Mouse (Mus musculus): ENCODE results near the gene Inha. TPM values are rescaled to one million over a fixed set of nuclear protein-coding genes. Genes with fewer than 3 reads are reported as not detected.

The Inha gene
- total RNA-seq, 1 experiment from 2014 or later, result not detected

DNA sequence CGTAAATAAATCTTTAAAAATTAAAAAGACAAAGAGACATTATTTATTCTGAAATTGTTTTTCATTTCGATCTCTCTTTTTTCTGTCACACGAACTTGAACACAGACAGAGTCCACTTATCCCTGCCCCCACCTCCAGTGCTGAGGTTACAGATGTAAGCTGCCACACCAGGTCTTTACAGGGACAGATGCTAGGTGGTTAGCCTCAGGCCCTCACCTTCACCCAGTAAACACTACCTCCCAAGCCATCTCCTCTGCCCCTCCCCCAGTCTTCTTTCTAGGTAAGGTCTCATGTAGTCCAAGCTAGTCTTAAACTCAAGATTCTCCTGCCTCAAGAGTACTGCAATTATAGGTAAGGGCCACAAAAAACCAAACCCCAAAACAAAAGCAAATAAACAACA, 5.7 kb downstream of the Inha start:
- no peak for ATAC-seq (replicated peaks; ENCODE audit: insufficient number of reproducible peaks, low FRiP score, low TSS enrichment, poor library complexity, severe bottlenecking)

DNA sequence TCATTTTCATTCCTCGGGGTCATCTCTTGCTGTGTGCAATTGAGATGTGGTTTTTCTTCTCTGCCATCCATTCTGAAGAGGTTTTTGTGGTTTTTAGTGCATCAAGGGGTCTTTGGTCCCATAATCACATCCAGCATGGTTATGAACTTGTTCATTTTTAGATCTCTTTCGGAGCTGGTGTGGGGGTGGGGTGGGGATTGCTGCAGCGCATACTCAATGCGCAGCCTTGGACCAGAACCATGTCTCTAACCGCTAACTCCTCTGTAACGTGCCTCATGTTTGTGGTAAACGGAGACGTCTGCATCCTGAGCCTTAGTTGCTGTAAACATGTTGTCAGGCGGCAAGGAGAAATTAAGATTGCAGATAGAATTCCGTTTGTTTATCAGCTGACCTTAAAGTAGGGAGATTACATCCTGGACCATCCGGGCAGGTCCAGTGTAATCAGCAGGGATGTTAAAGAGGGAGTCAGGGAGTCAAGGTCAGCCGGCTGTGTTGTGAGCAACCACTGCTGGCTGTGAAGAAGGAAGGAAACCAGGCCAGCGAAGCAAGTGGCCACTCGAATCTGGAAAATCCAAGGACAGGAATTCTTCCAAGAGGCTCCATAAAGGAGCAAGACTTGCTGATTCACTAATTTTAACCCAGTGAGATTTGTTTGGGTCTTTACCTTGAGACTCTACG, 10.0 kb downstream of the Inha start:
- no peak for ATAC-seq (replicated peaks; ENCODE audit: insufficient number of reproducible peaks, low FRiP score, low TSS enrichment, poor library complexity, severe bottlenecking)

DNA sequence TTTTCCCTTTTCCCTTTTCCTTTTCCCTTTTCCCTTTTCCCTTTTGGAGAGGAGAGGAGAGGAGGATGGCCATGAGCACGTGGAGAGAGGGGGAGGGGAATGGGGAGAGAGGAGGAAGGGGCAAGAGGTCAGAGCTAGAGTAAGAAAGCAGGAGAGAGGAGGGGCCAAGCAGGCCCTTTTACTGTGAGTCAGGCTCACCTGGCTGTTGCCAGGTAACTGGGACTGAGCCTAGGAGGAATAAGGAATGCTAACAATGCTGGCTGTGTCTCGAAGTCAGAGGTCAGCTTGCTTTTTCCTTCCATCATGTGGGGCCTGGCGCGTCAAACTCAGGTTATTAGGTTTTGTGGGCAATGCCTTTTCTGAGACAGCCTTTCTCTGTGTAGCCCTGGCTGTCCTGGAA, 11.1 kb downstream of the Inha start:
- ATAC-seq (replicated peaks; ENCODE audit: insufficient number of reproducible peaks, low FRiP score, low TSS enrichment, poor library complexity, severe bottlenecking), result no peak

DNA sequence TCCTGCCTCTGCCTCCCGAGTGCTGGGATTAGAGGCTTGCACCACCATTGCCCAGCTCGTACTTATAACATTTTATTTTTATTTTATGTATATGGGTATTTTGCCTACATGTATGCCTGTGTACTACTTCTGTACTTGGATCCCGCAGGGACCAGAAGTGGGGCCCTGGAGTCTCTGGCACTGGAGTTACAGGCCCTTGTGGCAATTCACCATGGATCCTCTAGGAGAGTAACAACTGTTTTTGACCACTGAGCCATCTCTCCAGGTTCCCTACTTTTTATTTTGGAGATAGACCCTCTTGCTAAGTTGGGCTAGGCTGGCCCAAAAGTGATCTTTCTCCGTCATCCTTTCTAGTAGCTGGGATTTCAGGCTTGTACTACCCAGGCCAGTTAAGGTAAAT, 11.6 kb downstream of the Inha start:
- no peak for ATAC-seq (replicated peaks; ENCODE audit: insufficient number of reproducible peaks, low FRiP score, low TSS enrichment, poor library complexity, severe bottlenecking)

DNA sequence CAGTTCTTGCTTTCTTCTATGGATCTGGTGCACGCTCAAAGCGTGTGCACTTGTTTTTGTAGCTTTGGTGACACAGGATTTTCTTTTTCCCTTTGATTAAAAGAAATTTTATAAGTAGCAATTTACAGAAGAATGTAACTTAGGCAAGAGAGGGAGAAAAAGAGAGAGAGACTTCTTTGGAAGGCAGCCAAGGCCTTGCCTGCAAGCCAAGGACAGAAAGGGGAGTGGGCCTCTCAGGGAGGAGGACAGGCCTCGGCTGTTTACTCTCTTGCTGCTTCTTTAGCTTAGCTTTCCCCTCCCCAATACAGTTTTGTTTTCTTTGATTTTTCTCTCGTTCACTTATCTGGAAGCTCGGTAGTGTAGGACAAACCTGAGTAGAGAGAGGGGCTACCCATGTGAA, 12.7 kb downstream of the Inha start:
- no peak for ATAC-seq (replicated peaks; ENCODE audit: insufficient number of reproducible peaks, low FRiP score, low TSS enrichment, poor library complexity, severe bottlenecking)

DNA sequence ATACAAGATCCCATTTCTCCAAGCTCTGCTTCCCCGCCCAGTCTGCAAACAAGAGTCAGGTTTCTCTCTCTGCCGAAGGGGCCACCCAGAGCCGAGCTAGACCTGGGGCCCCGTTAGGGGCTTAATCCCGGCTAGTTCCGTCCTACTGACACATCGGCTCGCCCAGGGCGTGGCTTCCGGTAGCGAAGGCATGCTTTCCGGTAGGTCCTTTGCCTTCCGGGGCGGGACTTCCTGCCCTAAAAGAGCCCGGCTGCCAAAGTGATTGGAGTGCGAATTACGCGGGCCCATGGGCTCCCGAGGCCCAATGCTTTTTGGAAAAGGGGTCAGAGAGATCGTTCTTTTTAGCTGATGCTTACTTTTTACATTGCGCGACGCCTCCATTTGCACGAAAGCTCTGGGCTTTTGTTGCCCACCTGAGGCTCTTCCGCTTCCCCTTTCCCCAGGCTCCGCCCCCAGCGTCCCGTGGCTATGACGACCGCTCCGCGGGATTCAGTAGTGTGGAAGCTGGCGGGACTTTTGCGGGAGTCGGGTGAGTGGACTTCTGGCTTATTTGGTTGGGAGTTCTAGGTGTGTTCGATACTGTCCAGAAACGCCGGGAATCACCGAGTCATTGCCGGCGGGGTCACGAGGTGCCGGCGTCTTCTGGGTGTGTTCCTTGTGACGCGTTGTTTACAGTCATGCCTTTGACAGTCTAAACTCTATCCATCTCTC, 14.6 kb downstream of the Inha start, which contains the start of gene Stk11ip:
Gene Stk11ip, plus strand, starts transcription at position 209 of the 711 bp plus-strand sequence.
- peak; percentile 89 for ATAC-seq (replicated peaks; ENCODE audit: insufficient number of reproducible peaks, low FRiP score, low TSS enrichment, poor library complexity, severe bottlenecking)

DNA sequence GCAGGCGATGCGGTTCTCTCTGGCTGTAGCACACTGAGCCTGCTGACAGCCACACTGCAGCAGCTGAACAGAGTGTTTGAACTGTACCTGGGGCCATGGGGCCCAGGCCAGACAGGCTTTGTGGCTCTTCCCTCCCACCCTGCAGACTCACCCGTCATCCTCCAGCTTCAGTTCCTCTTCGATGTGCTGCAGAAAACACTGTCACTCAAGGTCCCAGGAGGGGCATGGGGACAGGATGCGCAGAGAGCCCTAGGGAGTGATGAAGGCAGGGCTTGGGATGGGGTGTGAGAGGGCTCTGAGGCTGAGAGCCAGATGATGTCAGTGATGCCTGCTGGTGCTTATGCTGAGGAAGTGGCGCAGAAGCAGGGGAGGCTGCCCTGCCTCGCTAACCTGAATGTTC, 17.8 kb downstream of the Inha start:
- peak; percentile 21; the same call in 1 of the 2 replicates for ATAC-seq (replicated peaks; ENCODE audit: insufficient number of reproducible peaks, low FRiP score, low TSS enrichment, poor library complexity, severe bottlenecking)

DNA sequence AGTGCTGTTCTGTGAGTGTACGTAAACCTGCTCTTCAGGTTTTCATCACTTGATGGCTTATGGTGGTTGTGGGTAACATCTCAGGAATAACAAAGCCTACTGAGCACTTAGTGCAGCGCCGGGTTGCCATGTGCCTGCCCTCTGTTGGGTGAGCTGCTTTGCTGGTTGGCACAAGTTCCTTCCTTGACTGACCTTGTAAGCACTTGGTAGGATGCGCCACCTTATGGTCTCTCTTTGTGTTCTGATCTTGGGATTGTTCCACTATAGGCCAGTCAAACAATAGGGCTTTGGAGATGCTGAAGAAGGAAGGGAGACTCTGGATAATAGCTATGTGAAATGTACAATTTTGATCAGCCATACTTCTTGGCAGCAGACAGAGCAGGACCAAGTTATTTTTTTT, 23.7 kb downstream of the Inha start:
- no peak for ATAC-seq (replicated peaks; ENCODE audit: insufficient number of reproducible peaks, low FRiP score, low TSS enrichment, poor library complexity, severe bottlenecking)

DNA sequence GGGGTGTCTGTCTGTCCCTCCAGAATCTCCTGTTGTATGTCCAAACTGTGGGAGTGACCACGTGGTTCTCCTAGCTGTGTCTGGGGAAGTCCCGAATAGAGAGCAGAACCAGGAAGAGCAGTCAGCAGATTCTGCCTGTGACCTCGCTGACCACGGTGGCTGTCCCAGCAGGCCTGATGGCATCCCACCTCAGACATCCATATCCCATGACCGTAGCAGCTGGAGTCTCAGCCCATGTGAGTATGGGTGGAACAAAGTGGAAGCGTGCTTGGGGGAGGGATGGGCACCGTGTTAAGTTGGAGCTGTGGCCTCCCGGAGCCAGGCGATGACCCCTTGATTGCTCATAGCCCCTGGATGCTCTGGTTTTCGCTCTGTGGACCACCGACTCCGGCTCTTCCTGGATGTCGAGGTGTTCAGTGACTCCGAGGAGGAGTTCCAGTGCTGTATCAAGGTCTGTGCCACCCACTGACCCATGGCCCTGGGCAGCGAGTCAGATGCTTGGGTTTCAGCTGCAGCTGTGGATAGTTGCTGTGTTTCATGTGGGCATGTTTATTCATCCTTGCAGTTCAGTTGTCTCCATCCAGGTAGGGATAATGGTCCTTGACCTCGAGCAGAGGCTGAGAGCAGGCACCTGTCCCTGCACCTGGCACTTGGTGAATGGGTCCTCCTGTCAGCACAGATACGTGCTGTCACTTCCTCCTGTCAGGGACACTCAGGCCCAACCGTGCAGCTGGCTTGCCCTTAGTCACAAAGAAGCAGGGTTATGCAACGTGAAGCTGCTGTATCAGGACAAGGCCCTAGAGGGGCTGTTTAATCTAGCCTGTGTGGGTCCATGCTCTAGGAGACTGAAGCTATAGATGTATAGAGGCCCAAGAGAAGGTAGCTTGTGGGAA, 25.6 kb downstream of the Inha start:
- ATAC-seq (replicated peaks; ENCODE audit: insufficient number of reproducible peaks, low FRiP score, low TSS enrichment, poor library complexity, severe bottlenecking), result no peak

DNA sequence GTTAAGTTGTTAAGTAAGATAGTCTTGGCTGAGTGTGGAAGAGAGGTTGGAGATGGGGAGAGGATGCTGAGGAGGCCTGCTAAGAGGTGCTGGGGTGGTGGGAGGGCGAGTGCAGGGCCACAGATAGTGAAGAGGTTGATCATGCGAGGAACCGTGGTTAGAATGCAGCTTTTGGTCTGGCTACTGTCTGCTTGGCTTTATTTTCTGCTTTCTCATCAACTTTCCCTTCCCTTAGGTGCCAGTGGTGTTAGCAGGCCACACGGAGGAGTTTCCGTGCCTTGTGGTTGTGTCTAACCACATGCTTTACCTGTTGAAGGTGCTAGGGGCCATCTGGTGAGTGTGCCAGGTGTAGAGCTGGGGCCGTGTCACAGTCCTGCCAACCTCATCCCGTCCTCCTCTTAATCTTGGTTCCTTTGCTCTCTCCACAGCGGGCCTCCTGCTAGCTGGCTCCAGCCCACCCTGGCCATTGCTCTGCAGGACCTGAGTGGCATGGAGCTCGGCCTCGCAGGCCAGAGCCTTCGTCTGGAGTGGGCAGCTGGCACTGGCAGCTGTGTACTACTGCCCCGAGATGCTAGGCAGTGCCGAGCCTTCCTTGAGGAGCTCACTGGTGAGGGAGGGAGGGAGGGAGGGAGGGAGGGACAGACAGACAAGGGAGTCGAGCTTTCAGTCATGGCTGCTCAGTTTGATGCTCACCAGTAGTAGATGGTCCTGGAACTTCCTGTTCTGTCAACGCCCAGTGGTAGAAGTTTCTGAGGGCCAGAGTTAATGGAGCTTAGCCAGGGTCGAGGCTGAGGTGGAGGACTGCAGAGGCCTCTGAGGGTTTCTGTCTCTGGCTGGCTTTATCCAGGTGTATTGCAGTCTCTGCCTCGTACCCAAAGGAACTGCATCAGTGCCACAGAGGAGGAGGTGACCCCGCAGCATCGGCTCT, 26.7 kb downstream of the Inha start:
- no peak for ATAC-seq (replicated peaks; ENCODE audit: insufficient number of reproducible peaks, low FRiP score, low TSS enrichment, poor library complexity, severe bottlenecking)

DNA sequence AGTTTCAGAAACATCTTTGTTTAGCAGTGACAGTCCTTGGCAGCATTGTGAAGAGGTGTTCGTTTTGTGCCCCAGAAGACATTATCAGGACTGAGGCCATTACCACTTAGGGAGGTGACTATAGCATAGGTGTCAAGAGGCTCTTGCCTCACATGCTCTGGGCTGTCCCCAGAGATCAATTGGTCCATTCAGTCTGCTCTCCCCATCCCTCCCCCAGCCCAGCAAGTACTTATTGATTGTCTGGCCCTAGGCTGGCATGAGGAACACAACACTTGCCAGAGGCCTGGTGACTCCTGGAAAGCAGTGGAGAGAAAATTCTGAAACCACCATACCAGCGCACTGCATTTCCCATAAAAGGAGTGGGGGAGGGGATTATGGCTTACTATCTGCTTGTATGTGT, 30.7 kb downstream of the Inha start:
- ATAC-seq (replicated peaks; ENCODE audit: insufficient number of reproducible peaks, low FRiP score, low TSS enrichment, poor library complexity, severe bottlenecking), result no peak

DNA sequence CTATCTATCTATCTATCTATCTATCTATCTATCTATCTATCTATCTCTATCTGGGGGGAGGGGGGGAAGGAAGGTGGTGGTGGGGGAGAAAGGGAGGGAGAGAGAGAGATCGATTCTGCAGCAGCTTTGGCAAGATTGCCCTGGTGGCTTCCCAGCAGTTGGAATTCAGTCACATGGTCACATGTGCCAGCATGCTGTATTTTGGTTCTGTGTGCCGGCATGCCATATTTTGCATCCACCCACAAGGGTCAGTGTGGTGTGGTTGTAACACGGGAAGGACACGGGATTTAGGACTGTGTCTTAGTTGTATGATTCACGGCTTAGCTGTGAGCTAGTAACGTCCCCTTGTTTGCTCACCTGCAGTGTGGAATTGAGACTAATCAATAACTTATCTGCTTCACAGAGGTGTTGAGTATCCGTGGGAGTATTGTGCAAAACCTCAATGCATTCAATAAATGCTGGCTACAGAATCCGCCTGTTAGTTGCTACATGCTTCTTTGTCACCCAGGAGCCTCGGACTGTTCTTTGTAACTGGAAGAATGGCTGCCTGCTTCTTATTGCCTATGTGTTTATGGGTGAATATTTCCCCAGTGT, 31.8 kb downstream of the Inha start:
- no peak for ATAC-seq (replicated peaks; ENCODE audit: insufficient number of reproducible peaks, low FRiP score, low TSS enrichment, poor library complexity, severe bottlenecking)

DNA sequence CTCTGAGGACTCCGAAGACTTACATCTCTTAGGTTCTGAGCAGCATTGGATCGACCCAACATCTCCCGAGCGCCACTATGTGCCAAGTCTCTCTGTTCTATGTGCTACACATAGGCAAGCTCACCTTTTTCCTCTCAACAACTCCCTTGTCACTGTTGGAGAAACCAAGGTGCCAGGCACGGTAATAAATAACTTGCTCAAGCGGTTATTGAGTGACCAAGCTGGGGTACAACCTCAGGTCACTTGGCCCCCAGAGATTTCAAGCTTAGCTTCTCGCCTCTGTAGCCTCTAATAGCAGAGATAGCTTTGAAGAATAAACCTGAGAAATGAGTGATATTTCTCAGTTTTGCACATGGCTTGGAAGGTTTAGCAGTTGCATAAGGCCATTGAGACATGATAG, 34.6 kb downstream of the Inha start:
- no peak for ATAC-seq (replicated peaks; ENCODE audit: insufficient number of reproducible peaks, low FRiP score, low TSS enrichment, poor library complexity, severe bottlenecking)

DNA sequence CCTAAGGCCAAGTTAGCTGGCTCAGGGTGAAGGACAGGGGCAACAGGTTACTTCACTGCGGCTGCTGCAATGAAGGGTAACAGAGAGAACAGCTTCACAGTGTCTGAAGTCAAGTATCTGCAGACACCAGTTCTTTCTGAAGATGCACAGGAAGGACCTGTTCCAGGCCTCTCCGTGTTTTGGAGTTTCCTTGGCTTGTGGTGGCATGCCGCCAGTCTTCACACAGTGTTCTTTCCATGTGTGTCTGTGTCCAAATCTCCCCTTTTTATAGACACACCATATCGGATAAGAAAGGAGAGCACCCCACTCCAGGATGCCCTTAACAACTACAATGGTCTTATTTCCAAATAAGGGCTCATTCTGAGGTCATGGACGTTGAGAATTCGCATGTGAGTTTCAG, 37.5 kb downstream of the Inha start:
- no peak for ATAC-seq (replicated peaks; ENCODE audit: insufficient number of reproducible peaks, low FRiP score, low TSS enrichment, poor library complexity, severe bottlenecking)

DNA sequence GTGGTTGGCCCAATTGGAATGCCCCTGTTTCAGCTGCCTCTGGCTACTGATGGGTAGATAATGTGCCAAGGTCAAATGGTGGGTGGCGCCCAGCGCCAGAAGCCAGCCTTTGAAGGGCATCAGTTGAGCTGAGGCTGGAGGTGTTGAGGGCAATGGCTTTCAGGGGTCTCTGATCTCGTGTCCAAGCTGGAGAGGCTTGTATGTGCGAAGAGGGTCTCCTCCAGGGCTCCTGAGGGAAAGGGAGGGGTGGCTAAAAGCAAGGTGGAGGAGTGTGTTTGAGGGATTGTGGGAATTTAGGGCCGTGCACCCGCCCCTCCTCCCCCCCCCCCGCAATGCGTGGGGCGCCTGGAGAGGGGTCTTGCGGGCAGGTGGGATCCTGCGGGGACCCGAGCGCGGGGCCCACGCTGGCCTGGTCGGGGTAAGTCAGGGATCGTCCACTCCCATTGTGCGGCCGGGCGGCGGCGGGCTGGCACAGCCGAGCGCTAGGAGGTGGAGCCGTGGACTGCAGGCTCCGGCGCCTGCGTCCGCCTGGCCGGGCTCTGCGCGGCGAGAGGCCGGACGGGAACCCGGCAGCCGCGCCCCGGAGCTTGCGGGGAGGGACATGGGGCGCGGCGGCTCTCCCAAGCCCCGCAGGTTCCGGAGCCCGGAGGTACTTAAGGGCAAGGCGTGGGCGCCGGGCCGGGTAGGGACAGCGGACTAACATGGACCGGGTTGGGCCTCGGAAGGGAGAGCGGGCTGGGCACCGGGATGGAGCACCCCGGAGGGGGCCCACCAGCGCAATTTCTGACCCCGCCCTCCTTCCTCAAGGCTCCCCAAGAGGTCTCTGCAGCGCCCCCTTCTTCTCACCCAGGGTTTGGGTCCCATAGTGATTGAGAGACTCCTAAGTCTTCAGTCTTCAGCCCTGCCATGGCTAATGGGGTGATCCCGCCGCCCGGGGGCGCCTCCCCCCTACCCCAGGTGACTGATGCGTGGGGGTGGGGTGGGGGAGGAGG, 39.4 kb downstream of the Inha start, which contains the start of gene Slc4a3:
Gene Slc4a3, plus strand, starts transcription at position 302 of the 992 bp plus-strand sequence.
- no peak for ATAC-seq (replicated peaks; ENCODE audit: insufficient number of reproducible peaks, low FRiP score, low TSS enrichment, poor library complexity, severe bottlenecking)

DNA sequence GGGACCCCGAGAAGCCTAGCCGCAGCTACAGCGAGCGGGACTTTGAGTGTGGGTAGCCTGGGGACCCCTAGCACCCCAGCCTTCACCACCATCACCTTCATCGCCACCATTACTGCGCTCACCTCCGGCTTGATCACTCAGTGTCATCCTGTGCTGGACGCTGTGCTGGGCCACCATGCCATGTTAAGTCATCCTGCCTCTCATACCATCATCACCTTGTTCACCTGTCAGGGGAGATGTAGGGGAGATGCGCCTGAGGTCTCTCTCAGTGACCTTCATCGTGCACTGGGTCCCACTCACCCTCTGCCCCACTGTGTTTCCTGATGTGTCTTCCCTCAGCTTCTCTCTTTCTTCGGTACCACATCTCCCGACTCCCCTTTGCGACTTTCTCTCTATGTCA, 40.5 kb downstream of the Inha start:
- ATAC-seq (replicated peaks; ENCODE audit: insufficient number of reproducible peaks, low FRiP score, low TSS enrichment, poor library complexity, severe bottlenecking), result no peak

DNA sequence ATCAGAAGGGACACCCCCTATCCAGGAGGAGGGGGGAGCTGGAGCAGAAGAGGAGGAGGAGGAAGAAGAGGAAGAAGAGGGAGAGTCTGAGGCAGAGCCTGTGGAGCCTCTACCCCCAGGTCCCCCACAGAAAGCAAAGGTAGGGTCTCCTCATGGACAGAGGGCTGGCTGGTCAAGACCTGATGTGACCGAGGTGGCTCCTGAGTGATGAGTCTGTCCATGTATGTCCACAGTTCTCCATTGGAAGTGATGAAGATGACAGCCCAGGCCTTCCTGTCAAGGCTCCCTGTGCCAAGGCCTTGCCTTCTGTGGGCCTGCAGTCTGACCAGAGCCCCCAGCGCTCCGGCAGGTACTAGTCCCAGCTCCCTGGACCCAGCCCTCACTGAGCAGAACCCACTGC, 41.2 kb downstream of the Inha start:
- no peak for ATAC-seq (replicated peaks; ENCODE audit: insufficient number of reproducible peaks, low FRiP score, low TSS enrichment, poor library complexity, severe bottlenecking)
